Mouse (Mus musculus): ENCODE results near the gene Ntrk3.

The Ntrk3 gene

DNA sequence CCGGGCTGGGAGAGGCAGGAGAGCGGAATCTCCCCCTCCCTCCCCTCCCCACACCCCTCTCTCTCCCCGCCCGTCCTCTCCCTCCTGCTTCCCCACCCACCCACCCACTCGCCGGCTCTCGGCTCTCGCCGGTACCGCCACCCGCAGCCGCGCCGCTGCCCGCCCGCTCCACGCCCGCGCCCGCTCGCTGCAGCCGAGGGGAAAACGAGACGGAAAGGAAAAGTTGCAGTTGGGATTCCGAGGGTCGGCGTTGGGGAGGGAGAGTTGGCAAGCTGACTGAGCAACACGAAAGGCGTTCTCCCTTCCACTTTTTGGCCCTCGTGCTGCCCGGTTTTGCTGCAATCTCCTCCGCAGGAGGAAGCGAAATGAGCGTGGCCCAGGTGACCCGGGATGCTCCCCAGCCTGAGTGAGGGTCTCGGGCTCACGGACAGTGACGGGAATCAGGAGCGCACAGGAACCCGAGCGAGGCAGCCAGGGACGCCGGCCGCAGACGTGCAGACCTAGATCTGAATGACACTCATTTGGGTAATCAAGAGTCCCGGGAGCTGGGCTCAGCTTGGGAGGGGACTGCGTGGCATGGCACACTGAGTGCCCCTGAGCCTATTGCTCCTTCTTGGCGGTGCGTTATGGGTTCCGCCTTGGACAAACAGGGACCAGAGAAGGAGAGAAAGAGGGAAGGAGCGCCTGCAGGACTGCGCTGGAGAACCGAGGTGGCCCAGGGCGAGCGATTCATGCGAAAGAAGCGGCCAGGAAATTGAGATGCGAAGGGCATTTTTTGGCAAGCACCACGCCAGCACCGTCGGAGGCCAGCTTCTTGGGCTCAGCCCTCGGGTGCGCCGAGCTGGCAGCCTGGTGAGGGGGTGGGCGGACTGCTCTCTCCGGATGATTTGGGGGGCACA lies 159.1 kb downstream of the Ntrk3 start:
- peak in 1 of 2 experiments; percentile 22 for DNase-seq

GRCm38 (mm10) chr7:78578111-78578460 lies 159.7 kb downstream of the Ntrk3 start:
- DNase-seq: peak; percentile 17 to 31

- peak in 1 of 2 experiments; percentile 27 for DNase-seq
Measured at GRCm38 (mm10) chr7:78577462-78578110, 160.2 kb downstream of the Ntrk3 start.

- peak; percentile 66 to 68 for DNase-seq
Measured at GRCm38 (mm10) chr7:78576706-78577461, 160.9 kb downstream of the Ntrk3 start.

GRCm38 (mm10) chr7:78576169-78576568 lies 161.6 kb downstream of the Ntrk3 start:
- DNase-seq: no peak

GRCm38 (mm10) chr7:78575556-78575955 lies 162.3 kb downstream of the Ntrk3 start:
- DNase-seq: no peak

DNA sequence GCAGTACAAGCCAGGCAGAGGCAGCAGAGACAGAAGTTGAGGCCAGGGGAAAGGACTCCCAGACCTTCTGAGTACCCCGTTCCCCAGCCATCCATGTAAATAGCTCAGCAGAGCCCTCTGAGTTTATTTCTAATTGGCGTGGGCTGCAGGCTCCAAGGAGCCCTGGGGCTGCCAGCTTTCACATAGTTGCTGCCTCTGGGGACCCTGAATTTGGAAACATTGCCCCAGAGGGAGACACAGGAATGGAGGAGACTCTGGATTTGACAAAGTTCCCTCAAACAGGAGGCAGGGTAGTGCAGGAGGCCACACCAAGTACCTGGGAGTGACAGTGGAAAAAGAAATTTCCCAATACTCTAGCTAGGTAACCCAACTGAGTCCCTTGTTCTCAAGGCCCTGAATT lies 166.6 kb downstream of the Ntrk3 start:
- no peak for DNase-seq

GRCm38 (mm10) chr7:78569255-78569618 lies 168.6 kb downstream of the Ntrk3 start:
- DNase-seq: no peak

GRCm38 (mm10) chr7:78568411-78569254 lies 169.2 kb downstream of the Ntrk3 start:
- DNase-seq: peak; percentile 76 to 83

GRCm38 (mm10) chr7:78566617-78567016 lies 171.2 kb downstream of the Ntrk3 start:
- peak in 1 of 2 experiments; percentile 18 for DNase-seq

GRCm38 (mm10) chr7:78565386-78565785 lies 172.4 kb downstream of the Ntrk3 start:
- no peak for DNase-seq

DNA sequence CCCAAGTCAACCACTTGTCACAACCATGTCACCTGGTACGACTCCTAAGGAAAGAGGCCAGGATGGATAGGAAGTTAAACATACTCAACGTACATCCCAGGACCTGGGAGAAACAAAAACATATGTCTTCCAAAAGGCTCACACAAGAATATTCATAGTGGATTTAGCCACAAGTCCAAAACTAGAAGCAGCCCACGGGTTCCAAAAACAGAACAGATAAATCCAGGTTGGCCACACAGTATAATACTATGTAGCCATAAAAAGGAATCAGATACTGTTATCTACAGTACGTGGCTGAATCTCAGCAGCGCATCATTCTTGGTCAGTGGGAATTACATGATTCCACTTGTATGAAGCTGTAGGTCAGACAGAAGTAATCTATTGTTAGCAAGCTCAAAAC lies 179.3 kb downstream of the Ntrk3 start:
- no peak for DNase-seq

- no peak for DNase-seq
Measured at GRCm38 (mm10) chr7:78555532-78555931, 182.3 kb downstream of the Ntrk3 start.

DNA sequence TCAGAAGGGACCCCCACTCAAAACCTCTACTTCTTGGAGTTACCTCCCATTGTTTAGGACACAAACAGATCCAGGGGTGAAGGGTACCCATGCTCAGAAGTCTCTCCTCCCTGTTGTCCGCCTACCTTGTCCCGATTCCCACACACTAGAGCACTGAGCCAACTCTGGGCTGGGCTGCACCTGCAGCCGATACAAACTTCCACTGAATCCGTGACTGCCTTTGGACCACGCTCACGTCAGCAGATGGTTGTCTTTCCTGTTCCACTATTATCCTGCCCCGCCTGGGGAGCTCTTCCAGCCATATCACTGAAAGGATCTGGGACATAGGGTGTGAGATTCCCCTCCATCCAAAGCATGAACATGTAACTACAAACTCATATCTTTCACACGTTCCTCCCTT lies 188.4 kb downstream of the Ntrk3 start:
- DNase-seq: no peak

DNA sequence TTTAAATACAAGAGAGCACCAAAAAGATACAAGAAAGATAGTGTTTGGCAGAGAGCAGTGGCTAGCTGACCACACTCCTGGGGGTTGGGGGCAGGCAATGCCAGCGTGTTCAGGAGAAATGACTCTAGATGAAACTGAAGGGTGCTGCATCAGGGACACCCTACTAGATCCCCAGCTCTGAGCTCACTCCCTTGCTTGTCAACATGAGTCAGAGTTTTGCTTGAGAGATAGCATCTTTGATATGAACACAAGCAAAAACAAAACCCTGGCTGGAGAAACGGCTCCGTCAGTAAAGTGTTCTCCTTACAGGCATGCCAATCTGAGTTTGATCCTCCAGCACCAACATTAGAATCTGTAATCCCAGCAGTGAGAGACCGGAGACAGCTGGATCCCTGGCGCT lies 189.1 kb downstream of the Ntrk3 start:
- DNase-seq: no peak

DNA sequence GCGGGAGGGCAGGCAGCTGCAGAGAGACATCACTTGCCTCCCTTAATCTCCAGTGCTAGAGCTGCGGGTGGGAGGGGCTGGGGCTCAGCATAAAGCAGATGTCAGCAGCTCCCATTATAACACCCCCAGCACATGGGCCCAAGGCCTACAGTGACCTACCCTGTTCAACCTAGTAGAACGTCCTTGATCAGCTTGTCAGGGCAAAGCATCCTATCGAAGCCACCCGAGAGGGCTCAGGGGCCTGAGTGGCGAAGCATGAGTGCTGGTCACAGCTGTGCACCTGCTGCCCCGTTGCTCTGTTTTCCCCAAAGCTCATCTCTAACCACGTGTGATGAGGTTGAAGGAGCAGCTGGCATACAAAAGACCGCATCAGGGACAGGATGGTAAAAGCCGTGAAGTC lies 191.3 kb downstream of the Ntrk3 start:
- DNase-seq: no peak

- no peak for DNase-seq
Measured at GRCm38 (mm10) chr7:78542468-78542867, 195.3 kb downstream of the Ntrk3 start.

DNA sequence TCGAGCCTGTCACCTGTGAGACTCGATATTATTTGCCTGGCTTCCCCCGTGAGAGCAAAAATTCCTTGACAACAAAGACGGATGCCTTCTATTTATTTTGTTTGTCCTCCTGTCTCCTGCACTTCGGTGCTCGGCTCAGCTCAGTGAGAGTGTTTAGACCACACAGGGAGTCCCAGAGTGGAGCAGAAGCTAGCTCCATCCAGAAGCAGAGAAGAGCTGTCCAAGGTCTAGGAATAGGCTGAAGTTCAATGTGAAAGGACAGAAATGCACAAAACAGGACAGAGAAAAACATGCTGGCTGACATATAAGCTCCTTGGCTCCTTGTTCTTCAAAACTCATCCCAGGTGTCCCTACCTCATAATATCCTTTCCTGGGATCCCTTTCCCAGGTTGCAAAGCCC lies 207.5 kb downstream of the Ntrk3 start:
- peak in 1 of 2 experiments; percentile 5 for DNase-seq

GRCm38 (mm10) chr7:78528008-78528407 lies 209.8 kb downstream of the Ntrk3 start:
- DNase-seq: no peak

- DNase-seq: no peak
Measured at GRCm38 (mm10) chr7:78527564-78527963, 210.2 kb downstream of the Ntrk3 start.

- no peak for DNase-seq
Measured at GRCm38 (mm10) chr7:78520243-78520927, 217.4 kb downstream of the Ntrk3 start.

DNA sequence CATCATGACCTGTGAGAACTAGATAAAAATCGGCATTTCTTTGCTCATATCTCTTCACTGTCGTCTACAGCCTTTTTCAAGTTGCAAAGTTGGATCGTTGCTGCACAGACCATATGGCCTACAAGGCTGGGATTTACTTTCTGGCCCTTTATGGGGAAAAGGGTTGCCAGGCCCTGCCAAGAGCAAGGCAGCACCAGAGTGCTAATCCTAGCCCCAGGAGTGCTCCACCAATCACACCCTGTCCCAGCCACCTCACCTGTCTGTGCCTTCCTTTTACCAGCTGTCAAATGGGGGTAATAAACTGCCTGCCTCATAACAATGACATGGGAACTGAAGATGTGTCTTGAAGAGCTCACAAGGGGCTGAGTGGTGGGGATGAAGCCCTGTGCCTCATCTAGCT lies 218.1 kb downstream of the Ntrk3 start:
- no peak for DNase-seq

All from kidney, postnatal 4 days (tissue).